Mouse (Mus musculus): Measurements from ENCODE around the gene Gdf10. TPM values are rescaled to one million over a fixed set of nuclear protein-coding genes. Genes with fewer than 3 reads are reported as not detected.

The Gdf10 gene
- polyA plus RNA-seq, 1 experiment from 2014 or later = 6.6 TPM

- Histone ChIP-seq H3K27me3 (replicated peaks) (no peaks in the 10 kb centered on the region), H3K36me3 (no peaks in the 10 kb centered on the region), H3K4me2 (no peak overlapping the region), H3K27ac (no peak overlapping the region), H3K9me3 (no peaks in the 10 kb centered on the region), H3K4me3 (replicated peaks) (no peak overlapping the region), H3K4me1 (no peaks in the 10 kb centered on the region), H3K9ac (no peak overlapping the region)
- no peak for ATAC-seq (ENCODE audit: insufficient read depth, low FRiP score, low read depth)
- WGBS = 60% methylated on average over 6 of the region's 6 CpGs
These were observed 22.7 kb downstream of the Gdf10 start for GRCm38 (mm10) chr14:33946125-33946524.

GRCm38 (mm10) chr14:33952233-33952981 is 29.0 kb downstream of the Gdf10 start:
- Histone ChIP-seq H3K4me3 (replicated peaks) (no peak overlapping the region), H3K27me3 (replicated peaks) (no peaks in the 10 kb centered on the region), H3K9me3 (no peaks in the 10 kb centered on the region), H3K36me3 (no peaks in the 10 kb centered on the region), H3K27ac (no peak overlapping the region), H3K9ac (no peak overlapping the region), H3K4me1 (no peaks in the 10 kb centered on the region), H3K4me2 (no peak overlapping the region)
- 39% methylated on average over 6 of the region's 6 CpGs for WGBS
- no peak for ATAC-seq (ENCODE audit: insufficient read depth, low FRiP score, low read depth)

GRCm38 (mm10) chr14:33953761-33954160 is 30.4 kb downstream of the Gdf10 start, which contains the start of gene Rbp3:
Gene Rbp3 (plus strand): TSS chr14:33954003.
- H3K4me3 ChIP-seq (replicated peaks) = no peak within 1 kb of the TSS

GRCm38 (mm10) chr14:33956055-33956454 is 32.7 kb downstream of the Gdf10 start:
- Histone ChIP-seq H3K4me3 (replicated peaks) (no peak overlapping the region), H3K9ac (no peak overlapping the region), H3K27me3 (replicated peaks) (no peaks in the 10 kb centered on the region), H3K4me1 (no peaks in the 10 kb centered on the region), H3K27ac (no peak overlapping the region), H3K9me3 (no peaks in the 10 kb centered on the region), H3K36me3 (no peaks in the 10 kb centered on the region), H3K4me2 (no peak overlapping the region)
- ATAC-seq (ENCODE audit: insufficient read depth, low FRiP score, low read depth) = no peak
- 70% methylated on average over 13 of the region's 13 CpGs for WGBS

More at GRCm38 (mm10) chr14:33953761-33954160, 30.4 kb downstream of the Gdf10 start, which contains the start of gene Rbp3:
- Histone ChIP-seq H3K9ac (no peak within 1 kb of the TSS), H3K4me2 (no peak within 1 kb of the TSS), H3K4me1 (no peaks in the 10 kb centered on the region), H3K27ac (no peak within 1 kb of the TSS), H3K9me3 (no peaks in the 10 kb centered on the region), H3K36me3 (no peaks in the 10 kb centered on the region), H3K27me3 (replicated peaks) (no peaks in the 10 kb centered on the region)
- ATAC-seq (ENCODE audit: insufficient read depth, low FRiP score, low read depth) = no peak
- 80% methylated on average over 5 of the region's 5 CpGs for WGBS

GRCm38 (mm10) chr14:33958186-33958585 is 34.8 kb downstream of the Gdf10 start:
- Histone ChIP-seq H3K36me3 (no peaks in the 10 kb centered on the region), H3K9me3 (no peaks in the 10 kb centered on the region), H3K27ac (no peak overlapping the region), H3K9ac (no peak overlapping the region), H3K27me3 (replicated peaks) (no peaks in the 10 kb centered on the region), H3K4me3 (replicated peaks) (no peak overlapping the region), H3K4me1 (no peaks in the 10 kb centered on the region), H3K4me2 (no peak overlapping the region)
- no peak for ATAC-seq (ENCODE audit: insufficient read depth, low FRiP score, low read depth)
- WGBS = 85% methylated on average over 4 of the region's 4 CpGs

- no peaks in the 10 kb centered on the region for H3K4me1 ChIP-seq
- H3K9ac ChIP-seq = no peak overlapping the region
- ATAC-seq (ENCODE audit: insufficient read depth, low FRiP score, low read depth) = no peak
- WGBS = 43% methylated on average over 3 of the region's 3 CpGs
- H3K27ac ChIP-seq = no peak overlapping the region
- H3K36me3 ChIP-seq = no peaks in the 10 kb centered on the region
- no peaks in the 10 kb centered on the region for H3K27me3 ChIP-seq (replicated peaks)
- H3K9me3 ChIP-seq = no peaks in the 10 kb centered on the region
- H3K4me3 ChIP-seq (replicated peaks) = no peak overlapping the region
- no peak overlapping the region for H3K4me2 ChIP-seq
These were observed 35.5 kb downstream of the Gdf10 start for GRCm38 (mm10) chr14:33958841-33959240.

- 10% methylated on average over 9 of the region's 9 CpGs for WGBS
- H3K36me3 ChIP-seq = no peaks in the 10 kb centered on the region
- H3K4me3 ChIP-seq (replicated peaks) = no peak overlapping the region
- no peaks in the 10 kb centered on the region for H3K27me3 ChIP-seq (replicated peaks)
- no peak overlapping the region for H3K27ac ChIP-seq
- ATAC-seq (ENCODE audit: insufficient read depth, low FRiP score, low read depth) = no peak
- H3K9ac ChIP-seq = no peak overlapping the region
- H3K4me2 ChIP-seq = no peak overlapping the region
- no peaks in the 10 kb centered on the region for H3K4me1 ChIP-seq
- no peaks in the 10 kb centered on the region for H3K9me3 ChIP-seq
These were observed 36.0 kb downstream of the Gdf10 start for GRCm38 (mm10) chr14:33959341-33959740.

- Histone ChIP-seq H3K27me3 (replicated peaks) (no peaks in the 10 kb centered on the region), H3K9me3 (no peaks in the 10 kb centered on the region), H3K36me3 (no peaks in the 10 kb centered on the region), H3K4me1 (no peaks in the 10 kb centered on the region), H3K9ac (no peak overlapping the region), H3K4me2 (no peak overlapping the region), H3K27ac (no peak overlapping the region), H3K4me3 (replicated peaks) (no peak overlapping the region)
- no peak for ATAC-seq (ENCODE audit: insufficient read depth, low FRiP score, low read depth)
- 60% methylated on average over 7 of the region's 7 CpGs for WGBS
These were observed 42.3 kb downstream of the Gdf10 start for GRCm38 (mm10) chr14:33965675-33966074.

- ATAC-seq (ENCODE audit: insufficient read depth, low FRiP score, low read depth) = no peak
- Histone ChIP-seq H3K27ac (no peak overlapping the region), H3K9me3 (no peaks in the 10 kb centered on the region), H3K4me2 (no peak overlapping the region), H3K36me3 (no peaks in the 10 kb centered on the region), H3K27me3 (replicated peaks) (no peaks in the 10 kb centered on the region; the same call in 1 of the 2 replicates), H3K9ac (no peak overlapping the region), H3K4me3 (replicated peaks) (no peak overlapping the region), H3K4me1 (no peaks in the 10 kb centered on the region)
- WGBS = 49% methylated on average over 7 of the region's 7 CpGs
These were observed 49.3 kb downstream of the Gdf10 start for GRCm38 (mm10) chr14:33972679-33973078.

GRCm38 (mm10) chr14:33974752-33975151 is 51.4 kb downstream of the Gdf10 start:
- H3K4me1 ChIP-seq = peaks cover 6% of the 10 kb centered on the region
- no peaks in the 10 kb centered on the region for H3K36me3 ChIP-seq
- H3K27me3 ChIP-seq (replicated peaks) = peaks cover 7% of the 10 kb centered on the region; the same call in 1 of the 2 replicates
- H3K27ac ChIP-seq = no peak overlapping the region
- no peak overlapping the region for H3K4me2 ChIP-seq
- WGBS = 69% methylated on average over 5 of the region's 5 CpGs
- H3K4me3 ChIP-seq (replicated peaks) = no peak overlapping the region
- H3K9me3 ChIP-seq = no peaks in the 10 kb centered on the region
- no peak for ATAC-seq (ENCODE audit: insufficient read depth, low FRiP score, low read depth)
- H3K9ac ChIP-seq = no peak overlapping the region

GRCm38 (mm10) chr14:33977748-33978147 is 54.4 kb downstream of the Gdf10 start:
- Histone ChIP-seq H3K27me3 (replicated peaks) (peaks cover 7% of the 10 kb centered on the region; the same call in 1 of the 2 replicates), H3K4me1 (peaks cover 6% of the 10 kb centered on the region), H3K9me3 (no peaks in the 10 kb centered on the region), H3K36me3 (no peaks in the 10 kb centered on the region), H3K9ac (no peak overlapping the region), H3K4me3 (replicated peaks) (no peak overlapping the region), H3K27ac (no peak overlapping the region), H3K4me2 (no peak overlapping the region)
- WGBS = 42% methylated on average over 7 of the region's 7 CpGs
- ATAC-seq (ENCODE audit: insufficient read depth, low FRiP score, low read depth) = no peak

- H3K9ac ChIP-seq = no peak within 1 kb of the TSS
- no peaks in the 10 kb centered on the region for H3K36me3 ChIP-seq
- H3K4me2 ChIP-seq = peak within 1 kb of the TSS; percentile 68
- 2% methylated on average over 24 of the region's 25 CpGs for WGBS
- H3K4me3 ChIP-seq (replicated peaks) = peak within 1 kb of the TSS; percentile 34
- peak; percentile 65; the same call in 1 of the 2 replicates for ATAC-seq (ENCODE audit: insufficient read depth, low FRiP score, low read depth)
- peaks cover 6% of the 10 kb centered on the region for H3K4me1 ChIP-seq
- H3K27me3 ChIP-seq (replicated peaks) = peaks cover 7% of the 10 kb centered on the region; the same call in 1 of the 2 replicates
- no peaks in the 10 kb centered on the region for H3K9me3 ChIP-seq
- no peak within 1 kb of the TSS for H3K27ac ChIP-seq
These were observed 55.2 kb downstream of the Gdf10 start, which contains the start of gene Zfp488 for GRCm38 (mm10) chr14:33978604-33979059. Gene Zfp488 (minus strand): TSS chr14:33978764.

All from stomach, embryonic 15.5 days (tissue).